Mouse (Mus musculus): ENCODE data around the gene Defb45. TPM values are rescaled to one million over a fixed set of nuclear protein-coding genes. Genes with fewer than 3 reads are reported as not detected.

Gene Defb45
- polyA plus RNA-seq (2015; fragmentation: Nextera tagmentation; extraction: Ambion mirVana): not detected in 2 replicates

GRCm38 (mm10) chr2:152599299-152599698, at the start of gene Defb45:
TSS of gene Defb45 (minus strand) at chr2:152599399.
- ATAC-seq (ENCODE audit: low FRiP score, low read depth): no peak
- H3K27me3 ChIP-seq: no peaks in the 10 kb centered on the region
- no peak within 1 kb of the TSS for H3K27ac ChIP-seq
- H3K36me3 ChIP-seq: no peaks in the 10 kb centered on the region
- WGBS: 60% methylated on average over 7 of the region's 7 CpGs
- H3K4me2 ChIP-seq (replicated peaks): no peak within 1 kb of the TSS
- no peaks in the 10 kb centered on the region for H3K9me3 ChIP-seq
- H3K4me1 ChIP-seq: no peaks in the 10 kb centered on the region
- no peak within 1 kb of the TSS for H3K9ac ChIP-seq
- no peak within 1 kb of the TSS for H3K4me3 ChIP-seq

GRCm38 (mm10) chr2:152639406-152640113, 40.4 kb upstream of the Defb45 start:
- ATAC-seq (ENCODE audit: low FRiP score, low read depth): no peak
- Histone ChIP-seq H3K4me2 (replicated peaks) (no peak overlapping the region), H3K9me3 (no peaks in the 10 kb centered on the region), H3K27ac (no peak overlapping the region; the same call in 1 of the 2 replicates), H3K36me3 (no peaks in the 10 kb centered on the region), H3K4me3 (no peak overlapping the region), H3K9ac (no peak overlapping the region), H3K4me1 (peaks cover 12% of the 10 kb centered on the region; the same call in 1 of the 2 replicates), H3K27me3 (peaks cover 1% of the 10 kb centered on the region; the same call in 1 of the 2 replicates)
- 42% methylated on average over 11 of the region's 11 CpGs for WGBS

GRCm38 (mm10) chr2:152638865-152639264, 39.7 kb upstream of the Defb45 start:
- no peak overlapping the region for H3K4me3 ChIP-seq
- no peak for ATAC-seq (ENCODE audit: low FRiP score, low read depth)
- no peak overlapping the region for H3K27ac ChIP-seq
- no peaks in the 10 kb centered on the region for H3K36me3 ChIP-seq
- H3K27me3 ChIP-seq: peaks cover 5% of the 10 kb centered on the region; the same call in 1 of the 2 replicates
- H3K4me1 ChIP-seq: peaks cover 12% of the 10 kb centered on the region; the same call in 1 of the 2 replicates
- no peak overlapping the region for H3K4me2 ChIP-seq (replicated peaks)
- 63% methylated on average over 6 of the region's 6 CpGs for WGBS
- no peak overlapping the region for H3K9ac ChIP-seq
- no peaks in the 10 kb centered on the region for H3K9me3 ChIP-seq

- 80% methylated on average over 4 of the region's 4 CpGs for WGBS
- Histone ChIP-seq H3K36me3 (no peaks in the 10 kb centered on the region), H3K4me3 (no peak overlapping the region), H3K27ac (no peak overlapping the region), H3K4me1 (peaks cover 22% of the 10 kb centered on the region), H3K9ac (no peak overlapping the region), H3K27me3 (peaks cover 8% of the 10 kb centered on the region; the same call in 1 of the 2 replicates), H3K9me3 (no peaks in the 10 kb centered on the region), H3K4me2 (replicated peaks) (no peak overlapping the region)
- no peak for ATAC-seq (ENCODE audit: low FRiP score, low read depth)
Measured at GRCm38 (mm10) chr2:152637381-152637780, 38.2 kb upstream of the Defb45 start.

GRCm38 (mm10) chr2:152637006-152637322, 37.8 kb upstream of the Defb45 start:
- ATAC-seq (ENCODE audit: low FRiP score, low read depth): no peak
- no peak overlapping the region for H3K9ac ChIP-seq
- peaks cover 26% of the 10 kb centered on the region for H3K4me1 ChIP-seq
- no peak overlapping the region for H3K4me3 ChIP-seq
- no peaks in the 10 kb centered on the region for H3K36me3 ChIP-seq
- H3K4me2 ChIP-seq (replicated peaks): no peak overlapping the region
- WGBS: 76% methylated on average over 6 of the region's 6 CpGs
- no peaks in the 10 kb centered on the region for H3K9me3 ChIP-seq
- peak overlapping the region; percentile 55; the same call in 1 of the 2 replicates for H3K27ac ChIP-seq
- peaks cover 8% of the 10 kb centered on the region; the same call in 1 of the 2 replicates for H3K27me3 ChIP-seq

GRCm38 (mm10) chr2:152636246-152637005, 37.2 kb upstream of the Defb45 start:
- ATAC-seq (ENCODE audit: low FRiP score, low read depth): no peak
- H3K4me2 ChIP-seq (replicated peaks): 0 out of 2 replicates have a peak overlapping the region, but pooled peaks have one; percentile 9
- no peaks in the 10 kb centered on the region for H3K9me3 ChIP-seq

GRCm38 (mm10) chr2:152634311-152634710, 35.1 kb upstream of the Defb45 start:
- H3K4me3 ChIP-seq: no peak overlapping the region
- WGBS: 78% methylated on average over 29 of the region's 29 CpGs
- H3K9ac ChIP-seq: no peak overlapping the region
- peaks cover 14% of the 10 kb centered on the region for H3K27me3 ChIP-seq
- peaks cover 26% of the 10 kb centered on the region for H3K4me1 ChIP-seq
- no peaks in the 10 kb centered on the region for H3K36me3 ChIP-seq
- no peak for ATAC-seq (ENCODE audit: low FRiP score, low read depth)
- no peak overlapping the region for H3K27ac ChIP-seq
- H3K9me3 ChIP-seq: no peaks in the 10 kb centered on the region
- no peak overlapping the region for H3K4me2 ChIP-seq (replicated peaks)

More at GRCm38 (mm10) chr2:152636246-152637005, 37.2 kb upstream of the Defb45 start:
- Histone ChIP-seq H3K4me3 (no peak overlapping the region), H3K4me1 (peaks cover 26% of the 10 kb centered on the region), H3K27me3 (peaks cover 8% of the 10 kb centered on the region; the same call in 1 of the 2 replicates), H3K36me3 (no peaks in the 10 kb centered on the region), H3K27ac (peak overlapping the region; percentile 58; the same call in 1 of the 2 replicates), H3K9ac (no peak overlapping the region)
- 69% methylated on average over 23 of the region's 23 CpGs for WGBS

GRCm38 (mm10) chr2:152633334-152633733, 34.1 kb upstream of the Defb45 start:
- Histone ChIP-seq H3K9me3 (no peaks in the 10 kb centered on the region), H3K9ac (peak overlapping the region; percentile 19; the same call in 1 of the 2 replicates), H3K4me3 (no peak overlapping the region), H3K27ac (no peak overlapping the region), H3K27me3 (peaks cover 24% of the 10 kb centered on the region), H3K4me1 (peaks cover 26% of the 10 kb centered on the region), H3K36me3 (no peaks in the 10 kb centered on the region), H3K4me2 (replicated peaks) (peak overlapping the region; percentile 37)
- 33% methylated on average over 17 of the region's 17 CpGs for WGBS
- ATAC-seq (ENCODE audit: low FRiP score, low read depth): no peak

- peaks cover 57% of the 10 kb centered on the region for H3K27me3 ChIP-seq
- H3K4me3 ChIP-seq: no peak overlapping the region
- H3K27ac ChIP-seq: no peak overlapping the region
- H3K36me3 ChIP-seq: no peaks in the 10 kb centered on the region
- no peak overlapping the region for H3K4me2 ChIP-seq (replicated peaks)
- H3K9me3 ChIP-seq: no peaks in the 10 kb centered on the region
- H3K9ac ChIP-seq: no peak overlapping the region
- WGBS: 87% methylated on average over 6 of the region's 6 CpGs
- no peak for ATAC-seq (ENCODE audit: low FRiP score, low read depth)
- H3K4me1 ChIP-seq: peaks cover 29% of the 10 kb centered on the region
Measured at GRCm38 (mm10) chr2:152629904-152630303, 30.7 kb upstream of the Defb45 start.

GRCm38 (mm10) chr2:152629239-152629638, 30.0 kb upstream of the Defb45 start:
- Histone ChIP-seq H3K4me1 (peaks cover 29% of the 10 kb centered on the region), H3K4me2 (replicated peaks) (no peak overlapping the region), H3K9ac (no peak overlapping the region), H3K27ac (no peak overlapping the region), H3K4me3 (no peak overlapping the region), H3K9me3 (no peaks in the 10 kb centered on the region), H3K27me3 (peaks cover 58% of the 10 kb centered on the region), H3K36me3 (no peaks in the 10 kb centered on the region)
- WGBS: 51% methylated on average over 3 of the region's 3 CpGs
- ATAC-seq (ENCODE audit: low FRiP score, low read depth): no peak

GRCm38 (mm10) chr2:152628066-152628465, 28.9 kb upstream of the Defb45 start:
- Histone ChIP-seq H3K4me3 (no peak overlapping the region), H3K4me1 (peaks cover 21% of the 10 kb centered on the region), H3K9me3 (no peaks in the 10 kb centered on the region), H3K36me3 (no peaks in the 10 kb centered on the region), H3K4me2 (replicated peaks) (no peak overlapping the region; the same call in 1 of the 2 replicates), H3K9ac (no peak overlapping the region), H3K27ac (no peak overlapping the region), H3K27me3 (peaks cover 59% of the 10 kb centered on the region)
- ATAC-seq (ENCODE audit: low FRiP score, low read depth): no peak
- 40% methylated on average over 17 of the region's 17 CpGs for WGBS

Measured in limb, embryonic 13.5 days (tissue).